Mouse (Mus musculus) gonadal fat pad, adult 2 months (tissue): ENCODE data around the gene Tmem43. TPM values are rescaled to one million over a fixed set of nuclear protein-coding genes. Genes with fewer than 3 reads are reported as not detected.
A peak's percentile ranks its signal among the peaks of the same experiment; 100 is the strongest.
"Not testable (repeated sequence)": the region's sequence is repeated elsewhere in the genome, so short reads cannot be mapped to it uniquely, and the experiment has no call there.

Experiments used
- DNase-seq: peaks from one replicate; pipeline ENCODE4 v3.0.0-alpha.2; 2012; ENCODE audit warnings: low read depth
- polyA plus RNA-seq: library from polyadenylated mRNA; depleted of rRNA; stranded (reverse); fragments of >200 nt; gene quantifications from 2 replicates; pipeline ENCODE4 v1.2.3, GENCODE M21; 2012; rRNA removed

Gene Tmem43
- polyA plus RNA-seq, result 91.3 and 109 TPM in 2 replicates

- DNase-seq, result peak; percentile 92
These were observed at the start of gene Tmem43, which contains the start of gene Chchd4 for GRCm38 (mm10) chr6:91472868-91473804. Tmem43 (plus strand) TSS chr6:91473703. Chchd4 (minus strand) TSS chr6:91473546.

- no peak for DNase-seq
These were observed 49.4 kb upstream of the Tmem43 start for GRCm38 (mm10) chr6:91424151-91424550.

- DNase-seq, result peak; percentile 44
These were observed 32.9 kb upstream of the Tmem43 start for GRCm38 (mm10) chr6:91440474-91441144.

GRCm38 (mm10) chr6:91441145-91441662 lies 32.3 kb upstream of the Tmem43 start:
- DNase-seq, result no peak

- DNase-seq, result no peak
These were observed 28.2 kb upstream of the Tmem43 start for GRCm38 (mm10) chr6:91445316-91445715.

GRCm38 (mm10) chr6:91449472-91450225 lies 23.9 kb upstream of the Tmem43 start:
- no peak for DNase-seq

- no peak for DNase-seq
These were observed 21.4 kb upstream of the Tmem43 start for GRCm38 (mm10) chr6:91452056-91452455.

GRCm38 (mm10) chr6:91454546-91454945 lies 19.0 kb upstream of the Tmem43 start:
- DNase-seq, result no peak

- DNase-seq, result no peak
These were observed 14.0 kb upstream of the Tmem43 start for GRCm38 (mm10) chr6:91459471-91459870.

- DNase-seq, result no peak
These were observed 7.7 kb upstream of the Tmem43 start for GRCm38 (mm10) chr6:91465756-91466155.

GRCm38 (mm10) chr6:91467106-91467505 lies 6.4 kb upstream of the Tmem43 start:
- DNase-seq, result no peak

- no peak for DNase-seq
These were observed 2.8 kb upstream of the Tmem43 start for GRCm38 (mm10) chr6:91470712-91471111.

GRCm38 (mm10) chr6:91471427-91471826 lies 2.1 kb upstream of the Tmem43 start:
- not testable (repeated sequence) for DNase-seq

GRCm38 (mm10) chr6:91472319-91472718 lies 1.2 kb upstream of the Tmem43 start:
- no peak for DNase-seq

- no peak for DNase-seq
These were observed 420 bp downstream of the Tmem43 start for GRCm38 (mm10) chr6:91473805-91474440.

GRCm38 (mm10) chr6:91474441-91475190 lies 1.1 kb downstream of the Tmem43 start:
- no peak for DNase-seq

- DNase-seq, result no peak
These were observed 3.0 kb downstream of the Tmem43 start for GRCm38 (mm10) chr6:91476541-91476940.

GRCm38 (mm10) chr6:91483371-91483770 lies 9.9 kb downstream of the Tmem43 start:
- DNase-seq, result no peak

- no peak for DNase-seq
These were observed 13.4 kb downstream of the Tmem43 start for GRCm38 (mm10) chr6:91486736-91487453.
